10 mouse cellular contexts compared by ENCODE assay signal in the genomic region with DNA sequence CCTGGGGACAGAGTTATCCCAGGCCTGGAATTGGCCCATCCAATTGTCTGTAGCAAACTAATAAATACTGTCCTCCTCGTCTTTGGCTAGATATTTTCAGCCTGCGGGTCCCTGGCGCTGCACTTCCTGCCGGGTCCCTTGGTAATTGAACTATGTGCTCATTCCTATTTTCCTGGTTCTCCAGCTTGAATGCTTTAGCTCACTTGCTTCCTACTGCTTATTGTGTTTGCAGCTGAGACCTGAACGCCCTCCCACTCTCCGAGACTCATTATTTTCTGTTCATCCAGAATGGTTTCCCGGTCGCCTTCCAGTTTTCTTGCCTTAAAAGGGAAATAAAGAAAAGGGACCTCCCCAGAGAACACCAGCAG.
DNase-seq lines count a peak whose midpoint lies in the region; ATAC-seq and TF ChIP-seq lines count a peak whose summit lies in the region.
"Had no signal": no experiment of that assay in that cellular context is flagged by ENCODE, and none has a peak within 500 bp of the region (broad histone marks: within the 10 kb centered on the region; RNA-seq: fewer than 3 reads in every experiment).

No protein-coding gene starts in this region.

- TF ChIP-seq POLR2A in brain, embryonic 14.5 days (IDR thresholded peaks at IDR 0.05; ENCODE audit: borderline replicate concordance, extremely low read depth, insufficient read depth, insufficient read length, poor library complexity, severe bottlenecking) = no peak

- no peaks in the 10 kb centered on the region for H3K27me3 ChIP-seq in forebrain, embryonic 16.5 days (replicated peaks; ENCODE audit: control insufficient read depth, insufficient read depth, low read length)
- H3K27me3 ChIP-seq in kidney, embryonic 15.5 days = no peaks in the 10 kb centered on the region
- H3K27me3 ChIP-seq: limb, embryonic 12.5 days; stomach, embryonic 15.5 days had no signal

- intact Hi-C loops in gastrocnemius, adult 2 months (cut with DNase I) = no loop called here
- intact Hi-C loops in left cerebral cortex, adult 2 months (cut with DNase I) = no loop called here

- peaks cover 25% of the 10 kb centered on the region for H3K4me1 ChIP-seq in forebrain, embryonic 16.5 days (replicated peaks; ENCODE audit: control insufficient read depth, insufficient read depth, low read length)
- H3K4me1 ChIP-seq in kidney, embryonic 15.5 days = peaks cover 28% of the 10 kb centered on the region; the same call in 1 of the 2 replicates
- H3K4me1 ChIP-seq: stomach, embryonic 15.5 days had no signal

- H3K9me3 ChIP-seq in forebrain, embryonic 16.5 days (ENCODE audit: control insufficient read depth, low read length) = no peaks in the 10 kb centered on the region
- H3K9me3 ChIP-seq in kidney, embryonic 15.5 days (replicated peaks) = no peaks in the 10 kb centered on the region
- H3K9me3 ChIP-seq: limb, embryonic 12.5 days; stomach, embryonic 15.5 days had no signal

- H3K27ac ChIP-seq in gastrocnemius, adult 2 months = peak overlapping the region; percentile 78
- 0 out of 2 replicates have a peak overlapping the region, but pooled peaks have one; percentile 2 for H3K27ac ChIP-seq in forebrain, embryonic 16.5 days (ENCODE audit: low read length)
- peak overlapping the region; percentile 82 for H3K27ac ChIP-seq in kidney, embryonic 15.5 days
- H3K27ac ChIP-seq in left cerebral cortex, adult 2 months = no peak overlapping the region
- H3K27ac ChIP-seq: limb, embryonic 12.5 days had no signal

- 4% methylated on average over 8 of the region's 8 CpGs for WGBS in forebrain, embryonic 16.5 days
- WGBS in kidney, embryonic 15.5 days = 54% methylated on average over 8 of the region's 8 CpGs

- H3K36me3 ChIP-seq in forebrain, embryonic 16.5 days (ENCODE audit: control insufficient read depth, insufficient read depth) = no peaks in the 10 kb centered on the region
- H3K36me3 ChIP-seq in kidney, embryonic 15.5 days = no peaks in the 10 kb centered on the region
- H3K36me3 ChIP-seq: limb, embryonic 12.5 days; stomach, embryonic 15.5 days had no signal

- H3K9ac ChIP-seq in forebrain, embryonic 16.5 days (replicated peaks; ENCODE audit: low read depth, low read length) = 0 out of 2 replicates have a peak overlapping the region, but pooled peaks have one; percentile 8
- H3K9ac ChIP-seq in kidney, embryonic 15.5 days = no peak overlapping the region
- H3K9ac ChIP-seq: limb, embryonic 12.5 days; stomach, embryonic 15.5 days had no signal

- DNase-seq in gastrocnemius, adult 2 months = no peak
- no peak for DNase-seq in gastrocnemius, postnatal 10 days
- DNase-seq in brain, embryonic 14.5 days (ENCODE audit: low read depth) = peak; percentile 67
- DNase-seq in left cerebral cortex, adult 2 months (ENCODE audit: extremely low spot score in 1 of 2, low spot score in 2 of 2) = no peak
- no peak for DNase-seq in thymus, postnatal 14 days
- no peak for DNase-seq in right cerebral cortex, adult 2 months (ENCODE audit: low spot score in 2 of 2)

- ATAC-seq in forebrain, embryonic 16.5 days = no peak
- no peak for ATAC-seq in kidney, embryonic 15.5 days (replicated peaks; ENCODE audit: low FRiP score)

- TF ChIP-seq CTCF in gastrocnemius, adult 2 months (IDR thresholded peaks at IDR 0.05) = no peak
- no peak for TF ChIP-seq CTCF in brain, embryonic 14.5 days (IDR thresholded peaks at IDR 0.05; ENCODE audit: borderline replicate concordance, extremely low read depth, insufficient read depth, insufficient read length)
- no peak for TF ChIP-seq CTCF in left cerebral cortex, adult 2 months (IDR thresholded peaks at IDR 0.05)

- 0 out of 2 replicates have a peak overlapping the region, but pooled peaks have one; percentile 12 for H3K4me2 ChIP-seq in forebrain, embryonic 16.5 days (ENCODE audit: low read length)
- H3K4me2 ChIP-seq in kidney, embryonic 15.5 days = peak overlapping the region; percentile 20; the same call in 1 of the 2 replicates
- H3K4me2 ChIP-seq: limb, embryonic 12.5 days; stomach, embryonic 15.5 days had no signal

- H3K4me3 ChIP-seq in gastrocnemius, adult 2 months = no peak overlapping the region
- no peak overlapping the region for H3K4me3 ChIP-seq in forebrain, embryonic 16.5 days (replicated peaks; ENCODE audit: low read length)
- H3K4me3 ChIP-seq in kidney, embryonic 15.5 days (replicated peaks) = no peak overlapping the region
- no peak overlapping the region for H3K4me3 ChIP-seq in left cerebral cortex, adult 2 months
- H3K4me3 ChIP-seq: limb, embryonic 12.5 days; stomach, embryonic 15.5 days had no signal
